Mouse (Mus musculus) ES-Bruce4 (cell line): ENCODE measurements at regions not wholly inside any gene's neighbourhood (a gene's known extent, or its start where the extent isn't known, plus 50 kb on each side); places are given as distances from the start of the nearest gene placed in this dataset.

ENCODE experiments used
- H3K27ac ChIP-seq: 2 replicates; pipeline ENCODE4 v1.5.1; 2012; ENCODE audit warnings: low read length, inconsistent platforms; ENCODE audit not compliant: insufficient read depth
- H3K27me3 ChIP-seq: 2 replicates; pipeline ENCODE4 v1.6.1; 2012; ENCODE audit warnings: mild to moderate bottlenecking, low read length, inconsistent platforms; ENCODE audit not compliant: control insufficient read depth, poor library complexity, insufficient read depth, severe bottlenecking
- H3K36me3 ChIP-seq: 2 replicates; pipeline ENCODE4 v1.6.1; 2012; ENCODE audit warnings: inconsistent platforms, mild to moderate bottlenecking, low read length, moderate library complexity; ENCODE audit not compliant: control insufficient read depth, poor library complexity, insufficient read depth, severe bottlenecking
- H3K4me1 ChIP-seq: one replicate; pipeline ENCODE4 v1.8.1; 2011; ENCODE audit warnings: low read length; ENCODE audit not compliant: control insufficient read depth, insufficient read depth
- H3K4me3 ChIP-seq: 2 replicates; pipeline ENCODE4 v1.5.1; 2011; ENCODE audit warnings: low read depth, mild to moderate bottlenecking, low read length
- H3K9ac ChIP-seq: 2 replicates; pipeline ENCODE4 v1.6.1; 2012; ENCODE audit warnings: low read depth, mild to moderate bottlenecking, inconsistent platforms; ENCODE audit not compliant: poor library complexity, severe bottlenecking
- H3K9me3 ChIP-seq: replicated peaks from 2 replicates; pipeline ENCODE4 v1.6.1; 2012; ENCODE audit warnings: mild to moderate bottlenecking, low read length, inconsistent platforms; ENCODE audit not compliant: control insufficient read depth, poor library complexity, insufficient read depth, severe bottlenecking
- CTCF ChIP-seq: IDR thresholded peaks from one replicate; pipeline ENCODE4 v1.8.1; 2011; ENCODE audit warnings: low read depth, low read length
- EP300 ChIP-seq: IDR thresholded peaks from 2 replicates; pipeline ENCODE4 v1.6.1; 2011; ENCODE audit warnings: low read depth, low read length; ENCODE audit not compliant: insufficient read depth
- POLR2A ChIP-seq: IDR thresholded peaks from one replicate; pipeline ENCODE4 v1.8.1; 2011; ENCODE audit warnings: low read length; ENCODE audit not compliant: insufficient read depth

- Histone ChIP-seq H3K4me1 (no peaks in the 10 kb centered on the region), H3K9me3 (no peaks in the 10 kb centered on the region), H3K27ac (no peak overlapping the region), H3K36me3 (no peaks in the 10 kb centered on the region), H3K4me3 (no peak overlapping the region), H3K27me3 (no peaks in the 10 kb centered on the region), H3K9ac (no peak overlapping the region)
- no peak for TF ChIP-seq CTCF
Measured at GRCm38 (mm10) chr13:97572352-97572751, 188.1 kb downstream of the Gm10260 start.

- Histone ChIP-seq H3K9me3 (no peaks in the 10 kb centered on the region), H3K27me3 (no peaks in the 10 kb centered on the region), H3K27ac (no peak overlapping the region), H3K4me1 (no peaks in the 10 kb centered on the region), H3K4me3 (no peak overlapping the region), H3K36me3 (no peaks in the 10 kb centered on the region), H3K9ac (no peak overlapping the region)
- no peak for TF ChIP-seq EP300
- no peak for TF ChIP-seq POLR2A
- no peak for TF ChIP-seq CTCF
Measured at GRCm38 (mm10) chr13:97570009-97570408, 190.4 kb downstream of the Gm10260 start.

- TF ChIP-seq POLR2A (no peak), EP300 (no peak), CTCF (no peak)
- Histone ChIP-seq H3K27me3 (no peaks in the 10 kb centered on the region), H3K36me3 (no peaks in the 10 kb centered on the region), H3K4me3 (no peak overlapping the region), H3K9ac (no peak overlapping the region), H3K27ac (no peak overlapping the region), H3K9me3 (no peaks in the 10 kb centered on the region), H3K4me1 (no peaks in the 10 kb centered on the region)
Measured at GRCm38 (mm10) chr13:97567632-97568031, 192.8 kb downstream of the Gm10260 start.

DNA sequence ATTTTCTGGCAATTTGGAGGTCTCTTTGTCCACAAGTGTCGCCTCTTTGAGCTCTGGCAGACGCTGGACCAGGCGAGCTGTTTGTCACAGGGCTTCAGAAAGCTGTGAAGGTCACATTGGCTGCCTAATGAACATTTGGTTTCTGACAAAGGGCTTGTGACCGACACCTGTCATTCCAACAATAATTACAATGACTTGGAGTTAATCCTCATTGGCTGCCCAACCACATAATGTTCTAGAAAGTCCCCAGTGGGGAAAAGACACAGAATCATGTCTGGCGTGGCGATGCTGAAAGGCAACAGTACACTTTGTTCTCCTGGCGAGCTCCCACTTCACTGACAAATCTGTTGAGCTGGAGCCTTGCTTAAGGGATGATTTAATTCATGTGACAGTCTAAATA is 194.4 kb downstream of the Gm10260 start:
- Histone ChIP-seq H3K4me3 (no peak overlapping the region), H3K27me3 (no peaks in the 10 kb centered on the region), H3K36me3 (no peaks in the 10 kb centered on the region), H3K27ac (no peak overlapping the region), H3K4me1 (no peaks in the 10 kb centered on the region), H3K9ac (no peak overlapping the region), H3K9me3 (no peaks in the 10 kb centered on the region)
- TF ChIP-seq EP300 (no peak), POLR2A (no peak), CTCF (no peak)

- no peaks in the 10 kb centered on the region for H3K4me1 ChIP-seq
- no peak overlapping the region for H3K9ac ChIP-seq
- H3K4me3 ChIP-seq, result no peak overlapping the region
- TF ChIP-seq EP300, result no peak
- no peak for TF ChIP-seq POLR2A
- TF ChIP-seq CTCF, result no peak
- H3K9me3 ChIP-seq, result no peaks in the 10 kb centered on the region
- H3K36me3 ChIP-seq, result no peaks in the 10 kb centered on the region
- H3K27ac ChIP-seq, result no peak overlapping the region
- no peaks in the 10 kb centered on the region for H3K27me3 ChIP-seq
Measured at GRCm38 (mm10) chr13:97562241-97562640, 198.2 kb downstream of the Gm10260 start.

GRCm38 (mm10) chr13:97560789-97561188 is 199.6 kb downstream of the Gm10260 start:
- Histone ChIP-seq H3K27me3 (no peaks in the 10 kb centered on the region), H3K27ac (no peak overlapping the region), H3K9ac (no peak overlapping the region), H3K4me1 (no peaks in the 10 kb centered on the region), H3K4me3 (no peak overlapping the region), H3K36me3 (no peaks in the 10 kb centered on the region), H3K9me3 (no peaks in the 10 kb centered on the region)
- TF ChIP-seq EP300 (no peak), POLR2A (no peak)
